Mouse (Mus musculus): ENCODE data around the gene Trpm3.
"Not testable (repeated sequence)": the region's sequence is repeated elsewhere in the genome, so short reads cannot be mapped to it uniquely, and the experiment has no call there.

Gene Trpm3

DNA sequence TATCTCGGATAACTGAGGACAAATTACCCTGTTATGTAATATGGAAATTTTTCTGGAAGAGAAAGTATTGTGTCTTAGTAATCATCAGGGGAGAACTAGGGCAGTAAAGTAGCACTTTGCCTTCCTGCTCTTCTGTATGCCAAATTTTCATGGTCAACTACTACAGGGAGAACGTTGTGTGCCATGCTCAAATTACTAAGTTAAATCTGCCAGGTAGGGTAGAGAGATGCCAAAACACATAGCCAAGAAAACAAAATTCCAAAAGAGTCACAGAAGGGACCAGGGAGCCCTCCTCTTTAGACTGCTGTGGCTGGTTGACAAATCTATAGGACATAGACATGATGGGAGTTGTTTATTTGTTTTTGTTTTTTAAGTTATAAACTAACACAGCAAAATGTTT is 619.6 kb downstream of the Trpm3 start:
- no peak for DNase-seq (ENCODE audit: low spot score)

- no peak for DNase-seq (ENCODE audit: low spot score)
Measured at GRCm38 (mm10) chr19:22768242-22768641, 629.4 kb downstream of the Trpm3 start.

GRCm38 (mm10) chr19:22775191-22775695 is 636.4 kb downstream of the Trpm3 start:
- no peak for DNase-seq (ENCODE audit: low spot score)

GRCm38 (mm10) chr19:22780192-22780843 is 641.5 kb downstream of the Trpm3 start:
- no peak for DNase-seq (ENCODE audit: low spot score)

DNA sequence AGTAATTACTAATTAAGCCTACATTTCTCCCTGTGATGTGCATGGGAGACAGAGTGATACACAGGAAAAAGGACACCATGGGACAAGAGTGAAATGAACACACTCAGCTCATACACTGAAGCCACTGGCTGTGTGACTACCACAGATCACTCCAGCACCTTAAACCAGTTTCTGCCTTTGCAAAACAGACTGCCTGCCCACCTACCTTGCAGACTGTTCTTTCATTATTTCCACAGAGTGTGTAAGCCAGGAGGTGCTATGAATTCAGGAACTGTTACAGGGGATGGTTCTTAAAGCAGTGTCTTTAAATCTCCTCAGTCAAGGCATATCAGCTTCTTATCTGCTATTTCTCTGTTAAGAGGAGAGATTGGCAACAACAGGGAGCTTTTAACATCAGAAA is 642.7 kb downstream of the Trpm3 start:
- DNase-seq (ENCODE audit: low spot score) = no peak

- no peak for DNase-seq (ENCODE audit: low spot score)
Measured at GRCm38 (mm10) chr19:22783745-22784144, 644.9 kb downstream of the Trpm3 start.

GRCm38 (mm10) chr19:22789753-22790152 is 650.9 kb downstream of the Trpm3 start:
- no peak for DNase-seq (ENCODE audit: low spot score)

GRCm38 (mm10) chr19:22796996-22797395 is 658.1 kb downstream of the Trpm3 start:
- DNase-seq (ENCODE audit: low spot score) = no peak

- DNase-seq (ENCODE audit: low spot score) = no peak
Measured at GRCm38 (mm10) chr19:22800471-22800870, 661.6 kb downstream of the Trpm3 start.

GRCm38 (mm10) chr19:22803396-22803795 is 664.5 kb downstream of the Trpm3 start:
- no peak for DNase-seq (ENCODE audit: low spot score)

DNA sequence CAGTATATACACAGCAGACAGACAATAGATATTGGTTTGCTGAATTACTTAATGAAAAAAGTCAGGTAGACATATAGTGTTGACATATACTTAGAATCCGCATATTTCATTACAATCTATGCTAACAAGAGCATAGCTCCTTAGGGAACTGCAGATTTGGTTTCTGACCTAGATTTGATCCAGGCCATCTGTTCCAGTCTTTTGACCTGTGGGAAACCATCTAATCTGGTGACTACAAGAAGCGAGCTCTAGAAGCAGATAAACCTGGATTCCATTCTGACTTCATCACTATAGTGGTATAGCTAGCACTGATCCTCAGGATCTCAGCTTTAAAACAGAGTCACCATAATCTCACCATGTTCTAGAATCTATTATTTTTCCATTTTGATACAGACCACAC is 665.5 kb downstream of the Trpm3 start:
- DNase-seq (ENCODE audit: low spot score) = no peak

- DNase-seq (ENCODE audit: low spot score) = no peak
Measured at GRCm38 (mm10) chr19:22810247-22810646, 671.4 kb downstream of the Trpm3 start.

GRCm38 (mm10) chr19:22821741-22822140 is 682.9 kb downstream of the Trpm3 start:
- DNase-seq (ENCODE audit: low spot score) = no peak

DNA sequence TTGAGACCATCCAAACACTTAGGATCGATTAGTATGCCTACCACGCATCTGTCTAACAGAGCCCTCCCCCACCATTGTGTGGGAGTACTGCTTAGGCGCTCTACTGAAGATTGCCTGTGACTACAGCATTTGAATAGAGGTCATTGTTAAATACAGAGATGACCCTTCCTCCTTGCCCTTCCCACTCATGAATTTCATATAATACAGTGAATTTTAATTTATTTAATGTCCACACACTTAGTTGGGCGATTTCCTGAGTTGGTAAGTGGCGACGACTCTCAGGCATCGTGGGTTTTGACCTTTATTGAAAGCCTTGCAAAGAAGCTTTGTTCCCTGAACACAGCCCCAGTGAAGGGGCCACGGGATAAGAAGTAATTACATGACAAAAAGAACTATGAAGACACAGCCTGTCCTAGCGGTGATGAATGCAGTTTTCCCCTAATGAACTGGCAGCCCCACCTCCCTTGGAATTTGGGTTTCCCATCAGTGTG is 684.7 kb downstream of the Trpm3 start:
- DNase-seq (ENCODE audit: low spot score) = no peak

- DNase-seq (ENCODE audit: low spot score) = no peak
Measured at GRCm38 (mm10) chr19:22825812-22826211, 687.0 kb downstream of the Trpm3 start.

GRCm38 (mm10) chr19:22828198-22828742 is 689.4 kb downstream of the Trpm3 start:
- DNase-seq (ENCODE audit: low spot score) = no peak

DNA sequence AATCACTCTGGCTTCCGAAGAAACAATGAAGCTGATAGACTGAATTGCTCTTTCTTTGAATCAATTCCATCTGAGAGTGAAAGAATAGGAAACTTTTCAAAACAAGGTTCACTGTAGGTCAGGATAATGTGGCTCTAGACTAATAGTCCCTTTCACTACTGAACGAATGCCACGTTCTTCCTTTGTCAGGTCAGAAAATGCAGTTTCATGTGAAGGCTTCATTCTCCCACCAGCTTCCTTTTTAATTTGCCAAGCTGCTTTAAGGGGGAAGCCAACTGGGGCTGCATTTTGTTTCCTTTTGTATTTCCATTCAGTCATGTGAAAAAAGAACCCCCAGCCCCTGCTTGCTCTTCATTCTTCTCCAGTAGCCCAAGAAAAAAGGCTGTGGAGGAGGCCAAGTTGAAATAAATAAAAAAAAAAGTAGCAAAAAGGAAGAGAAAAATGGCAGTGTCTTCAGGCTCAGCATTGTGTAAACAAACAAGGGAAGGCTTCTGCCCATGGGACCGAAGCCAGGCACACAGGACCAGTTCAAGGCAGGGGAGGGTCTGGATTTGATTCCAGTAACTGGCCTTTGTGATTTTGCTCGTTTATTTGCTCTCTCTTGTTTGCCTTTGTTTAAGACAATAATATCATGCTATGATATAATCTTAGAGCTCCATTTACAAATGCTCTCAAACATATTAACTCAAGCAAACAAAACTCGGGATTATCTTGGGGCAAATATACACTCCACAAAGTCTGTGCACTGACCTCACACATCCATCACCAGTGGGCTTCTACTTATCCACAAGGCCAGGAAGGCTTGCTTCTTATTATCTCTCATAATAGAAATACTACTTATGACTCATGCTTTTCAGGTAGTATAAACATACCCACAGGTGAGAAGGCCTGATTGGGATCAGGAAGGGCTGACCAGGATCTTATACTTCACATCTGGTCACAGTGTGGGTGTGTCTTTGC is 702.5 kb downstream of the Trpm3 start:
- DNase-seq (ENCODE audit: low spot score) = no peak

DNA sequence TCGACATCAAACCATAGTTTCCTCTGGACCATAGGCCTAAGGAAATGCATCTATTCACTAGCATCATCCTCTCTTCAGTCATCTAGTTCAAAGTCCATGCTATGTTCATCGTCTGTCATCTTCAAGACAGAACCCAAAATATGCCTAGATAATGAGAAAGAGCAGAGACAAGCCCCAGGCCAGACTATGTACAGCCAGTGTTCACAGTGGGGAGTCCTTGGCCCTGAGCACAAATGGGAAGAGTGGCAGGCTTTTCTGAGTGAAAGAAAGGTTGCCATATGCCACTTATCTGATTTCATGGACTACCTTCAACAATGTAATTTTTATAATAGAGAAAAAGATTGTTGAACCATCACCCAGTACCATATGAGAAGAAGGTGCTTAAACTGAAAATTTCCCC is 703.9 kb downstream of the Trpm3 start:
- no peak for DNase-seq (ENCODE audit: low spot score)

DNA sequence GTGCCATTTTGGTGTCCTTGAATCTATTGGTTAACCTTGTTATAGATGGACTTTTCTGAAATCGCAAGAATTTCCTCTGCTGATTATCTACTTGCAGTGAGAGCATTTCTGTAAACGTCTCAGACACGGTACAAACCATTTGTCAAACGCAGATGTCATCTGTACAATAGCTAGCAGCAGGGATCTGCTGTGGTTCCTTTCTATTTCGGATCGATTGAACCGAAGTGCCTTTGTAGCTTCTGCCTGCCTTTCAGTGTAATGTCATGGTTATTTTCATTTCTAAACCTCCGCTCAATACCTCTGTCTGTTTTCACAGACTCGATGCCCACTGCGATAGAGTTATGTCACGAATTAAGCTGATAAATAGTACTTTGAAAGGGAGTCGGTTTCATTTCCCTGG is 708.9 kb downstream of the Trpm3 start:
- no peak for DNase-seq (ENCODE audit: low spot score)

GRCm38 (mm10) chr19:22848251-22848650 is 709.4 kb downstream of the Trpm3 start:
- DNase-seq (ENCODE audit: low spot score) = no peak

DNA sequence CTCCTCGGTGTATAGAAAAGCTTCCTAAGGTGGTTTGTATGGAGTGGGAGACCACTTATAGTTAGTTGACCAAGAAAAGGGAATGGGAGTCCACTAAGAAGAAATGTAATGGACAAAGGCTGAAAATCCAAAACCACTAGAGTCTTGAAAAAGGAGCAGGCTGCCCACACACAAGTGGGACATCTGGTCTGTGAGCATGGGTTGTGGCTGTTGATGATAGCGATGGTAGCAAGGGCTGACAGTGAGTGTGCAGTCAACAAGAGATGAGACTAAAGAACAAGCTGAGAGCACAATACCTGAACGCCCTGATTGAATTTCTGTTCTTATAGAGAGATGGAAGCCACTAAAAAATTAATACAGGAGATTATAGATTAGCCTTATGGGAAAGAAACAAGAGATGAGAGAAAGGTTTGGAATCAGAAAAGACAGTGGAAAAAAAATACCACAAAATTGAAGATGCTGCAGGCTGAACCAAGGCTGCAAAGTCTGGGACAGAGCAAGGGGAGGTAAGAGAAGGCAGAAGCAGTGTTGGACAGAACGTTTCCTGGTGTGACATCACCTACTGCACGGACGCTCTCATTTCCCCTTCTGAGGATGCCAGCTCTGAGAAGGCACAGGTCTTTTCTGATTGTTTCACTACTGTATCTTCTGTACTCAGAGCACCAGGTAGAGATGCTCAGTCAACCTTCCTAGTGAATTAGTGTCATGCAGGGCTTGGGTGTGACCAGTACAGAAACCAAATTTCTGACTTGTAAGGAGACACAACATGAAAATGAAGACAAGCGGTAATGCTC is 710.1 kb downstream of the Trpm3 start:
- DNase-seq (ENCODE audit: low spot score) = no peak

- not testable (repeated sequence) for DNase-seq (ENCODE audit: low spot score)
Measured at GRCm38 (mm10) chr19:22851423-22851822, 712.6 kb downstream of the Trpm3 start.
